Mouse (Mus musculus): ENCODE measurements around the gene Rnf128. TPM values are rescaled to one million over a fixed set of nuclear protein-coding genes. Genes with fewer than 3 reads are reported as not detected.

Rnf128 gene
- polyA plus RNA-seq, 1 experiment from 2014 or later = 12.8 TPM

GRCm38 (mm10) chrX:139722350-139722749 is 159.2 kb downstream of the Rnf128 start:
- Histone ChIP-seq H3K4me1 (no peaks in the 10 kb centered on the region), H3K27me3 (no peaks in the 10 kb centered on the region), H3K9me3 (replicated peaks) (no peaks in the 10 kb centered on the region), H3K4me3 (replicated peaks) (no peak overlapping the region), H3K9ac (no peak overlapping the region), H3K36me3 (no peaks in the 10 kb centered on the region), H3K27ac (replicated peaks) (no peak overlapping the region), H3K4me2 (replicated peaks) (no peak overlapping the region)
- no peak for ATAC-seq (ENCODE audit: insufficient number of reproducible peaks, low FRiP score, low TSS enrichment, low read depth)
- 86% methylated on average over 2 of the region's 2 CpGs for WGBS

Other genes with a start within 250 kb of the Rnf128 start
- not detected in 2 replicates for gene Trap1a, start 229.6 kb upstream of the Rnf128 start, polyA plus RNA-seq (2015; fragmentation: Nextera tagmentation; extraction: Ambion mirVana)
- gene D330045A20Rik, start 82.9 kb upstream of the Rnf128 start, polyA plus RNA-seq (2015; fragmentation: Nextera tagmentation; extraction: Ambion mirVana) = 0.77 and 0.95 TPM in 2 replicates
- gene Tbc1d8b, start 121.7 kb downstream of the Rnf128 start, polyA plus RNA-seq (2015; fragmentation: Nextera tagmentation; extraction: Ambion mirVana) = 4.6 and 5.2 TPM in 2 replicates
- 0.29 and 0.36 TPM in 2 replicates for gene Gm15013, start 151.2 kb downstream of the Rnf128 start, polyA plus RNA-seq (2015; fragmentation: Nextera tagmentation; extraction: Ambion mirVana)
- gene Ripply1, start 219.0 kb downstream of the Rnf128 start, polyA plus RNA-seq (2015; fragmentation: Nextera tagmentation; extraction: Ambion mirVana) = 1.8 and 1.9 TPM in 2 replicates
- 0.55 and 0.80 TPM in 2 replicates for gene Cldn2, start 237.5 kb downstream of the Rnf128 start, polyA plus RNA-seq (2015; fragmentation: Nextera tagmentation; extraction: Ambion mirVana)

Data from embryonic facial prominence, embryonic 15.5 days (tissue).